Mouse (Mus musculus) ovary, postnatal 14 days (tissue): ENCODE measurements around the gene Me3.

Source experiments
- DNase-seq: peaks from one replicate; pipeline ENCODE4 v3.0.0; 2022; ENCODE audit warnings: low spot score

Me3 gene

DNA sequence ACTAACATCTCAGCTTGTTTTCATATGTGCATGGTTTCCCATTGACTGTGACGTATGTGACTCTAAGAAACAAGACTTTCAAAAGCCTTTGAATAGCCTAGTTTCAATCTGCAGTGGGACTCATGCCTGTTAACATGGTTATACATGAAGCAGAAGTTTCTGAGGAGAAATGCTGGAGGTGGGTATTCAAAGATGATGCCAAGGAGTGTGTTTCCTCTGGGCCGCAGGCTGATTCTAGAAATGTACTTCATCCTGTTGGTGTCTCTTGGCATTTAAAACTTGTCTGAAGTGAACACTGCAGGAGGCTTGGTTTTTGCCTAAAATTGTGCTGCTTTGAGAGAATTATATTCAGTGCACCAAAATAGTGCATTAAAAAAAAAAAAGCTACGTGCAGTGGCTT, 34.2 kb downstream of the Me3 start:
- no peak for DNase-seq

DNA sequence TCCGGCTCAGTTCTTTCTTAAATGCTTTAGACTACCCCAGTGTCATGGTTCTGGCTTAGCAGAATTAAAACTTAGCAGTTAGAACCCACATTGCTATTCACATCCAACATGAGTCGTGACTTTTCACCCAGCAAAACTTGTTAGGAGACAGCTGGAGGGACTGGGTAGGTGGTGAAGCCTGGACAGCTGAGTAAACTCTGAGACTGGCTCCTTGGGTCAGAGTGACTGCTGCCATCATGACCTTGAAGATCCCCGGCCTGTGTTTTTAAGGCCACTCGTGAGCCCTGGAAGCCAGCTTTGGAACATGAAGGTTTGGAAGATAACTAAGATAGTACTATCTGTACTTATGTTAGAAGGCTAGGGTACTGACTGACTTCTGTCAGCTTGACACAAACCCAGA, 35.4 kb downstream of the Me3 start:
- DNase-seq: no peak

DNA sequence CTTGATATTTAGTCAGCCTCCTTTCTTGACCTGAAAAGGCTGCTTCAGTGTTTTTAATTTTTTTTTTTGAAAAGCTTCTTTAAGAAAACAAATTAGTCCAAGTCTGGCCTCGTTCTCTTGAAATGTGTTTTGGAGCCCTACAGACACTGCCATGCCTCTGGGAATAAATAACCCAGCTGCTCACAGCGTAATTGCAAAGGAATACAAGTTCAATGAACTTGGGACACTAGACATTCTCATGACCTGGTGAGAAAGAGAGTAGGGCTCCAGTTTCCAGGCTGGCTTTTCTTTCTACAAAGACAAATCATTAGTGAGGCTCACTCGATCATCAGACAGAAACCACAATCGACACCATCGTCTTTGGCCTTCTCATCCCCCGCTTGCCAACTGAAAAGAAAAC, 37.3 kb downstream of the Me3 start:
- DNase-seq: no peak

DNA sequence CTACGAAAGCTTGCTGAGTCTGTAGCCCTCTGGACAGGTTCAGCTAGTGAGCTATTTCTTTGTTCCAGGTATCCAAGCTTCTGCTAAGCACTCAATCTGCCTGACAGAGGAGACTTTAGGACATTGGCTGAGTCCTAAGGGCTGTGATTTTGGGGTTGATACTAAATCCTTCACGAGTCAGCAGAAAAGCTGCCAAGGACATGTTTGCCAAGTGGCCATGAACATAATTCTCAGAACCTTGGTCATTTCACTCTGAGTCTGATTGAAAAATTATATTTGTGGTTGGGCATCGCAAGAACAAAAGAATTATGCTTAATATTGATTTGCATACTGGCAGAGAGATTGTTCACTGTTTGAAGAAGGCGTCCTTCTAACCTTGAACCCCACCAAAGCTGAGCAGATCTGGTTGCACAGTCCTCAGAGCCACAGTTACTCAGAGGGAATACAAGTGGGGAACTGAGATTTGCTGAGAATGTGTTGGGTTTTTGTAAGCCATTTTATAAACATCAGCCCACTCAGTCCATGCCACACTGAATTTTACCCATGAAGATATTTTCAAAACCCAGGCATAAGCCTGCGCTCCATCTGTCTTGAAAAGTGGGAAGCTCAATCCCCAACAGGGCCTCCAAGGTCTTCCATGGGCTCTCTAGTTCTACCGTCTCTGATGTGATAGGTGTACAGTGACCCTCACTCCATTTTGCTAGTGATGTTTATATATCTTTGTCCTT, 39.1 kb downstream of the Me3 start:
- DNase-seq: no peak

DNA sequence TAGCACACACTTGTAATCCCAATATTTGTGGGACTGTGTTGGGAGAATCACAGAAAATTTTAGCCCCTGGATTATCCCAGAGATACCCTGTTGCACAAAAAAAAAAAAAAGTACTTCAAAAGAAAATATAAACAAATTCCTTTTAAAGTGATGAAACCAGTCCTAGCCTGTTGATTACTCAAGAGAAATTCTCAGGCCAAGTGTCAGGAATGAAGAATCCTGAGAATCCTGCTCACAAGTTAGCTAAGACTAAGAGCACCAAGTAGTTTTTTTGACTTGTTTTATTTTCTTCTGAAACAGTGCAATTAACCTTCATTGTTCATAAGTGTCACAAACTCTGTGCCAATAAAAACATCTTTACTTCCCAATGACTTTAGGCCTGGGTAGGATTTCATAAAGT, 44.0 kb downstream of the Me3 start:
- DNase-seq: no peak

DNA sequence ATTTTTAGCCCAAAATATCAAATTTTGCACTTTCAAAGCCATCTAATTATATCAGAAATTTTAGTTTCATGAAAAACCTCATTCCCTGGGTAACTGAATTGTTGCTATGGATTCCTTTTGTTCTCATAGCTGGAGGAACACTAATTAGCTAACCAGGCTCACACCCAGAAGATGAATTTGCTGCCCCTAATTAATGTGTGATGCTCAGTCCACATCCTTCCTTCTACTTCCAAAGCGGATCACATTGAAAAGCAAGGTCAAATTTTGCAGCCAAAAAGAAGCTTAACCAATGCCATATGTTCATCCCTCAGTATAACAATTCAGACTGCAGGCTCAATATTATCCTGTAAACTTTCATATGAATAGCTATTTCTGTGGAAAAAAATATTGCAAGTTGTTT, 45.7 kb downstream of the Me3 start:
- no peak for DNase-seq

DNA sequence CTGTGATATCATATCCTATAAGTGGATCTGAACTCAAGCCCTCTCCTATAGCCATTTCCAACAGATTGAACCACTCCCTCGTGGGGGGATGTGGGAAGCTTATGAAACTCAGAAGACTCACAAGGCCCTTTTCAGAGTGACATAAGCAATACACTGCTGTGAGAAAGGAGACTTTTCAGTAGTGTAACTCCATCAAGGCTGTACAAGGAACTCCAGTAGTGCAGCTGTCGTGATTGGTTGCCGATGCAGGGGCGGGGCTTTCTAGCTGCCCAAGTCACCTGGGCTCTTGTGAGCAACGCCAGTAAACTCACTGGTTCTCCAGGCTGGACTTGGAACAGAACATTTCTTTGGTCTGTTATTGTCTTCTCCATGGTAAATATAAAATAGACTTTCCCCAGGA, 46.5 kb downstream of the Me3 start:
- DNase-seq: no peak

DNA sequence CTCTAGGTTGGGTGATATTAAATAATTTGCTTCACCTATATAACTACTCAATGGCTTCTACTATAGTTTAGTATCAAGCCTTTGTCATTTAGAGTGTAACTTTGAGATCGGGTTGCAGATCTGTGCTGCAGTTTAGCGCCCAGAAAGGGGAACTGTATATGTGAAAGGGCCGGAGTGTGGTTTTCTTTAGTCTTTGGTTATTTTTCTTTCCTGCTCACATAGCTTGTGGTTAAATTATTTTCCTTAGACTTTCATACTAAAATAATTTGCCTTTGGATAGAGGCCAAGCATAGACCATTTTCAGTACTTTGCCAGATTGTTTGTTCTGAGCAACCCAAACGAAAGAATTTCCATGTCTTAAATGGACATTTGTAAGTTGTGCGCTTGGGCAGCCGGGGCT, 46.9 kb downstream of the Me3 start:
- DNase-seq: no peak

DNA sequence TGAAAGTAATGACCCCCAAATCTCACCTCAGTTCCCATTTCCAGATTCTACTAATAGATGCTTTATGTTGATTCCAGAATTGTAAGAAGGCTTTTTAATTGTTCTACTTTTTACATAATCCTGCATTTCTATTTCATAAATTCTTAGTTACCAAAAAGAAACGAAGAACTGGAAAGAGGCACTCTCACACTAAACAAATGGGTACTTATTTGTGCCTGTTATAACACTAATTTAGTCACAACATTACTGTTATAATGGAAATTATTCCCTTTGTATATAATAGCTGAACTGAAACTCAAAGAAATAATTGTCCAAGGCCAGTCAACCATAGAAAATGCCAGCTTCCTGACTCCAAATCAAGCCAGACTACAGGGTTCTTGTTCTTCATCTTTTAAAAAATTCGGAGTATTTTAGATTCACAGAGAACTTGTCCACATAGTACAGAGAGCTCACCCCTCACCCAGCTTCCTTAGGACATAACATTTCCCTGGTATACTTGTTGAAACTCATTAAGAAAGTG, 47.5 kb downstream of the Me3 start:
- no peak for DNase-seq

DNA sequence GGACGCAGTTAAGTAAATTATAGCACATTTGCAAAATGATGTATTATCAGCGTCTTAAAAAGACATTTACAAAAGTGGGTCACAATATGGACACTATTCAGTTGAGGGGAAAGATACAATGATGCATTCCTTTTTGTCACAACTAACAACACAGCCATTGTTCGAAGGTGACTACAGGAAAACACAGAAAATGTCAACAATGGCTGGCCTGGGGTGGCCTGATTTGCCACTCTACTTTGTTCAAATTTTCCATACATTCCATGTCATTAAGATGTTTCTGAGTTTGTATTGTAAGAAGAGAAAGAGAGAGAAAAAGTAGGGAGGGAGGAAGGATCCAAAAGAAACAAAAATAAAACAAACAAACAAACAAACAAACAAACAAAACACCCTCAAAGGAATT, 48.7 kb downstream of the Me3 start:
- DNase-seq: no peak

DNA sequence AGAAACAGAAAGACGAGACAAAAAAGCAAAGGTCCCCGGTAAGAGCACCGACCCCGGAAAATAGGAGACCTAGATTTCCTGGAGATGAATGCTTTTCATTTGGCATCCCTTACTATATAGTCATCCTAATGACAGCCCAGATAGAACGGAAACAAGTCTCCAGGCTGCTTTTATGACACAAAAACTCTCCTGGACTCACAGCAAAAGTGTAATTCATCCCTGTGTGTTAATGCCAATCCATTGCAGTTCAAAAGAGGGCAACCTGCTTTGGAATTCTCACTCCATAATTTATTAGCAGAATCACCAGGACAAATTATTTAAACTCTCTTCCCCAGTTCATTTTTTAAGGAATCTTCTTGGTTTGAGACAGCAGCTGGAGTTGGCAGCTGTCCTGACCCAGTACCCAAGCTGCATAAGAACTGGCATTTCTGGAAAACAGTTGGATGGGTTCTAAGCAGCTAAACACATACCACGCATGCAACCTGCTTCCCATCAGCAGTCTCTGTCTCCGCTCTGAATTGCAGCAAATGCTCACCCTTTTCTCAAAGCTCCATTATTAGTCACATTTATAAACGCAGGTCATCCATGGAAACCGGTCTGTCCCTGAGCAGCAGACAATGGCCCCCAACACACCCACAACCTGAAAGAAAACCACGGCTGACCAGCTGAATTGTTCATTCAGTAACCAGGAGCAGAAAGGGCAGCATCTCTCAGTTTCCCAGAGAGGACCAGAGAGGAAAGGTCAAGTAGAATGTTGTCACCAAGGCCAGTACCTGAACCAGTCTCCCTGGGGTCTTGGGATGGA, 49.7 kb downstream of the Me3 start:
- DNase-seq: no peak

DNA sequence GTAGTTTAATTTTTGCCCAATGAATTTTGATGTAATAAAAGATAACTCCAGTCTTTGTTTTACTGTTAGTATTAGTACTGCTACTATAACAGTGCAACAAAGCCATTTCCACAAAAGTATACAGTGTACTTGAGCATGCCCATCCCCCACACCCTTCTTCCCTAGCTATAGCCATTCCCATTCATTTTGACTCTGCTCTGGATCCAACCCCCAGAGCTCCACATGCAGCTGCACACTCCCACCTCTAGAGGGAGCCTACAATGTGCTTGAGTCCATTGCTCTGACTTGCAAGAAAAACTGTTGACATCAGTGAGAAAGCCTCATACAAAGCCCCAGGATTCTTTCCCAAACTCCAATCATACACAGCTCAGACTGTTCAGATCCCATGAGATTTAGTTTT, 66.0 kb downstream of the Me3 start:
- DNase-seq: no peak

DNA sequence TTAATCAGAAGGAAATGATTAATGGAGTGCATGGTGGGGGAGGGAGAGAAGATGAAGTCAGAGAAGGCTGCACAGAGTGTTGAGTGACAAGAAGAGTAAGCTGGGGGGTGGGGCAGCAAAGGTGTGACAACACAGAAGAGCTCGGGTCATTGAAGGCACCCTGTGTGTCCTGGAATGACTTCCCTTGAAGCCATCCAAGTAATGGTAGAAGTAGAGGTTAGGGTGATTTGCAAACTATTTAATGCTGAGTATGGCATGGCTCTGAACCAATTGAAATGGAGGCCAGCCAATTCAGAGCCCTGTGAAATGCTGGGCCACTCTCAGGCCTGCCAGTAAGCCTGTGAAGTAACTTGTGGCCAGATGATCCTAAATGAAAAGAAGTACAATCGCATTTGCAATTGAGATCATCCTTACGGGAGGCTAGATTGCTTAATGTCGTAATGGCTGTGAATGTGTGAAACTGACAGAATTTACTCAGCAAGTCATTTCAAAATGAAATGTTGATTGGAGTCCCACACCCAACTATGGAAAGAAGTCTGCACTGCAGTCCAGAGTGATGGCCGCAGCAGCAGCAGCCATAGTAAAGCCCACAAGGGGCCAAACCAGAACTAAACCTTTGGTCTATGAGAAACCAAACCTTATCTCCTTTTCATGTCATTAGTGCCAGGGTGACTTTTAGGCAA, 67.6 kb downstream of the Me3 start:
- DNase-seq: no peak

DNA sequence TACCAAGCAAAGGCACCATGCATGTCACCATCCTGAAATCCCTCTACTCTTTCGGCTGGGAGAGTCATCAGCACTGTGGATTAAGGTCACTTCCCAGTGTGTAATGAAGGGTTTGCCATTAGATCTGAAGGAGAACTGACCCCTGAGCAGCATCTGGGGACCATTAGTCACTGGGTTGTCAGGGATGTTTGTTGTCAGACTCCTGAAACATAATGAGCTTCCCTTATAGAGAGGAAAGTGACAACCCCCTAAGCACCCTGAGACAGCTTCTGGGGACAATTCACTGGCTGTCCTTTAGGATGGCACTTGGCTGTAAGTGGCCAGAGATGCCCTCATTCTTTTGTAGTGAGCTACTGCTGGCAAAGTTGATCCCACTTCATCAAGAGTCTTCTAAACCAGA, 68.3 kb downstream of the Me3 start:
- DNase-seq: no peak

DNA sequence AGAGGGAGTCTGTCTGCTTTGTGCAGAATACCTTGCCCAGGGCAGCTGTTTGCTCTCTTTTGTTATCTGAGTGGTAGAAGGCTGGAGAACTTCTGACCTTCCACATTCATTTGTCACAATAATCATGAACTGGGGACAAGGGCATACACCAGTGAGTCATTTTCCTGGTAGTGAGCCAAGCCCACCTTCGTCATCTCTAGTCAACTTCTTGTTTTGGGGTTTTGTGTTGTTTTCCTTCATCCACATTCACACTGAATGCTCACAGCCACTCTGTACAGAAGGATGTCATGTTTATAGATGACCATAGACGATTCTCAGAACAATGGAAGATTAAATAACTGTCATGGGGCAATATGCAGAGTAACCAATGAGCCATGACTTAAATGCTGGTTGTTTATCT, 78.6 kb downstream of the Me3 start:
- no peak for DNase-seq

DNA sequence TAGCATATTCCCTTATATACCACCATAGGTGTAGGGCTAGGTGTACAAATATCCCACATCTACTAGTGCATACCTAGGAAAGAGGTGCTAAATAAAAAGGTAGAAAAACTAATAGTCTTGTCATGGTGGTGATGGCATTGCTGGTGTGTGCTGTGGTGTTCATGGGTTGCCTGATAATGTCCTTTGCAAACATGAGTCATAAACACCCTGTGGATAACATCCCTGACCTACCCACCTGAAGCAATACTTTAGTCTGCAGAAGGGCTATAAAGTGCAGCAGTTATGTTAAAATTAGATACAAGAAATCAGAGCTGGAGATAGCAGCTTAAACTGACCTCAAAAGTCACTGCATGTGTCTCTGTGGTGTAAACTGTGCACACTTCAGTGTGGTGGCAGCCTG, 80.9 kb downstream of the Me3 start:
- no peak for DNase-seq

DNA sequence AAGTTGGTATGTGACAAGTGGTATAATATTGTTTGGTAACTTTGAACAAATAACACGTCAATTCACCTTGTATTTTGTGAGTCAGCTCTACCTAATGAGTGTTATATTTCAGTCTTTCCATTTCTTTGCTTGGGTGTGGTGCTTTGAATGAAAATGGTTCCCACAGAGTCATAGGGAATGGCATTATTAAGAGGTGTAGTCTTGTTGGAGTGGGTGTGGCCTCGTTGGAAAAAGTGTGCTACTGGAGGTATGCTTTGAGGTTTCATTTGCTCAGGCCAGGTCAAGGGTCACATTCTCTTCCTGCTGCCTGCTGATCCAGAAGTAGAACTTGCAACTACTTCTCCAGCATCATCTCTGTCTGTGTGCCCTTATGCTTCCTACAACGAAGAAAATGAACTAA, 84.0 kb downstream of the Me3 start:
- DNase-seq: no peak

DNA sequence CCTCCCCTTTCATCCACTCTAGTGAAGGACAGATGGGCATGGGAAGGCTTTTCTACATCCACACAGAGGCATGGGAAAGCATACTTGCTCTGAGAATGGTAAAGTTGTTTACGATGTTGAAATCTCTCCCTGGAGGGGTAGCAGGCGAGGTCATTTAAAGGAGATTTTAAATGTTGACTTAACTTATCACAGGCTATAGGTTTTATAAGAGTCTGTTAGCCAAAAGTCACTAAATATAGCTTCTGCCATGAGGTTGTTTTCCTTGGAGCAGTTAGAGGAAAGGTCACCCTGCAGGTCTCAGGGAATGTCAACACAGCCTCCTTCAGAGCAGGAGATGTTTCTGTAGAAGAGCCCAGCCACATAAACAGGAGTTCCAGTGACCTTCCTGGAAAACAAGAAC, 85.3 kb downstream of the Me3 start:
- no peak for DNase-seq

DNA sequence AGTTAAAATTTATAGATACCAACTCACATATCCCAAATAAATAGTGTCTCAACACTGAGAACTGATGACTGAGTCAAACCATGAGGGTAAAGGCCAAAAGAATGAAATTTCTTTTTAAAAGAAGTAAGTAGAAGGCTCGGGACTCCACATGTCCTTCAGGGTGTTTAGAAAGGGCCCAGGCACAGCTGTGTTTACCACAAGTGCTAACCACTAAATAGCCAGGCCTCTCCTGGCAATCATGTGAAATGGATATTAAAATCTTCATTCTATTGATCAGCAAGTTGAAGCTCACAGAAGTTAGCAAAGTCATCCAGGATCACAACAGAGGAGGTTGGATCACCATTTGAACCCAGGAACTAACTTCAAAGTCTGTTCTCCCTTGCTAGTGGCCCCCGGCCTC, 86.1 kb downstream of the Me3 start:
- no peak for DNase-seq

DNA sequence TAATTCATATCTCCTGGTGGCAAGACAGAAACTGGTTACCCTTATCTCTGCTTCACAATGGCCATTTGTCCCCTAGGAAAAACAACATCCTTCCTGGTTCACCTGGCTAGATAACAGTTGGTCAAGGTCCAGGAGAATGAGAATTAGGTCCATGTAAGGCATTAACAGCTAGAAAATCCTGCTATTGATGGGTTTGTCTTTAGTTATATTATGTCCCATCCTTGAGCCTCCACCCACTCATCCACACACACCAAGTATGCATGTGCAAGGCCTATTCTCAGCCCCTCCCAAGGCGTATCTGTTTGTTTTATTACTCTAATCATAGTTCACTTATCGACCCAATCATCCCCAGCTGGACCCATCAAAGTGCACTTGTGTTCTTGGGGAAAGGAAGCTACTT, 88.1 kb downstream of the Me3 start:
- DNase-seq: no peak

DNA sequence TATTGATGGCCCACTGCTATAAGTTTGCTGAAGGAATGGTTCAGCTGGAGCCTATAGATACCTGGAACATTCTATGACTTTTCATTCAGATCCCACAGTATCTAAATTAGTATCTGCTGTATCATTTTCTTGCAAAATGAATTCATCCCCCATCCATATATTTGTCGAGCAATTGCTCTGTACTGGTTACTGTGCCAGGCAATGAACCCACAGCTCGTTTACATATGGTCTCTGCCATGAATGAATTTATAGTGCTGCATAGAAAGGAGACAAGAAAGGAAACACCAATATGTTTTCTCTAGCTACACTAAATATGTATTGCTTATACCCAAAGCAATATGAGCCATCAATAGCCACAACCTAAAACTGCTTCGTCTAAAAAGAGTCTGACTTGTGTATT, 94.5 kb downstream of the Me3 start:
- no peak for DNase-seq

DNA sequence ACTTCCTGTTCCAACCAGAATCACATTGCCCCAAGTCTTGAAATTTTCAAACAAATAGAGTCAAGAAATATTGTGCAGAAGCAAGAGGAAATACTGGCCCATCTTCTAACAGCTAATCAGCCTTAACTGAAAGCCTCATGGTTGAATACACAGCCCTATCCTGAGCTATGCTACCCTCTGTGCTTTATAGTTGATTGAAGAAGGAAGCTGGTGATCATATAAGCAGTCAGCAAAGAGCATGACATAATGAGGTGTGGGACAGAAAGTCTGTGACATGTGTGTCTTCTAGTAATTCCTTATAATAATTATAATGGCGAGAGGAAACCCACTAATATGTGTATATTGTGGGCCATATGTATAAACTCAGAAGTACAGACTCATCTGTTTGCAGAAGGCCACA, 95.4 kb downstream of the Me3 start:
- no peak for DNase-seq

DNA sequence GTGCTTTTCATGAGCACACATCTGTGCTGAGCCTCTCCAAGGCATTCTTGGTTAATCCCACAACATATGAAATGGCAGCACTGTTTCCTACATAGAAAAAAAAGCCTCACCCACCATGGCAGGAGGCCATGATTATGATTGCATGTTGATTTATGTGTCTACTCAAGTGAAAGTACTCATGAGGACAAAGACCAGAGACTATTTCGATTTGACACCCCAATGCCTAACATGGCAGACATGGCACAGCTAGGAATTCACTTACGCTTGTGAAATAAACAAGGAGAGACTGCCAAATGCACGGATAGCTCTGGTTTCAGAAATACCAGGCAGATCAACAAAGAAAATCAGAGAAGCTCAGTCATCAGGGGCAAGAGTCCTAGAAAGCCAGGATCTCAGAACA, 96.2 kb downstream of the Me3 start:
- DNase-seq: no peak
